Mouse (Mus musculus): Measurements from ENCODE around the gene Prrx2. TPM values are rescaled to one million over a fixed set of nuclear protein-coding genes. Genes with fewer than 3 reads are reported as not detected.
A peak's percentile ranks its signal among the peaks of the same experiment; 100 is the strongest.

The Prrx2 gene
- total and polyA plus RNA-seq, 2 experiments from 2014 or later = 5.6 to 6.7 TPM

- Histone ChIP-seq H3K36me3 (ENCODE audit: insufficient read depth, low read length) (no peaks in the 10 kb centered on the region), H3K9me3 (ENCODE audit: low read length) (no peaks in the 10 kb centered on the region), H3K4me3 (ENCODE audit: low read length) (peak overlapping the region; percentile 35), H3K4me1 (ENCODE audit: insufficient read depth, low read length) (peaks cover 6% of the 10 kb centered on the region; the same call in 1 of the 2 replicates), H3K9ac (replicated peaks; ENCODE audit: low read length) (peak overlapping the region; percentile 45), H3K4me2 (ENCODE audit: low read depth, low read length) (peak overlapping the region; percentile 66), H3K27ac (no peak overlapping the region), H3K27me3 (ENCODE audit: insufficient read depth, low read length) (no peaks in the 10 kb centered on the region)
- DNase-seq (ENCODE audit: low spot score) (peak; percentile 32), ATAC-seq (peak; percentile 53; the same call in 1 of the 2 replicates)
- WGBS = 11% methylated on average over 35 of the region's 37 CpGs
- no peak for TF ChIP-seq CTCF (IDR thresholded peaks at IDR 0.05; ENCODE audit: low read depth)
Observed at GRCm38 (mm10) chr2:30902726-30903722, 68.3 kb downstream of the Prrx2 start.

DNA sequence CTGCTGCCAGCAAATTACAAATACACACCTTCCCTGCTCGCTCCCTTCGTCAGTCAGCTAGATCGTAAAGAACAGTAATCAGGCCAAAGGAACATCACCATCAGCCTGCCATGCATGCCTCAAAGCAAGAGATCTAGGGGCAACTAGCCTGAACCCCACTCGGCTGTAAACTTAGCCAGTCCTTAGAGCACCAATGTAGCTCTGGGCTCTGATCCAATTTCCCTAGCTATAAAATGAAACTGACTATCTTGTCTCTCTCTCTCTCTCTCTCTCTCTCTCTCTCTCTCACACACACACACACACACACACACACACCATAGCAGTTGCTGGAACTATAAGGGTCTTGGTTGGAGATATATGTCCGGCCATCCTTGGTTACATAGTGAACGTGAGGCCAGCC is 69.5 kb downstream of the Prrx2 start:
- peaks cover 6% of the 10 kb centered on the region; the same call in 1 of the 2 replicates for H3K4me1 ChIP-seq (ENCODE audit: insufficient read depth, low read length)
- no peaks in the 10 kb centered on the region for H3K27me3 ChIP-seq (ENCODE audit: insufficient read depth, low read length)
- H3K4me2 ChIP-seq (ENCODE audit: low read depth, low read length) = no peak overlapping the region
- DNase-seq (ENCODE audit: low spot score) = no peak
- ATAC-seq = no peak
- no peak for TF ChIP-seq CTCF (IDR thresholded peaks at IDR 0.05; ENCODE audit: low read depth)
- no peaks in the 10 kb centered on the region for H3K9me3 ChIP-seq (ENCODE audit: low read length)
- no peak overlapping the region for H3K27ac ChIP-seq
- H3K9ac ChIP-seq (replicated peaks; ENCODE audit: low read length) = no peak overlapping the region
- WGBS = 74% methylated on average over 6 of the region's 6 CpGs
- H3K36me3 ChIP-seq (ENCODE audit: insufficient read depth, low read length) = no peaks in the 10 kb centered on the region
- H3K4me3 ChIP-seq (ENCODE audit: low read length) = no peak overlapping the region

DNA sequence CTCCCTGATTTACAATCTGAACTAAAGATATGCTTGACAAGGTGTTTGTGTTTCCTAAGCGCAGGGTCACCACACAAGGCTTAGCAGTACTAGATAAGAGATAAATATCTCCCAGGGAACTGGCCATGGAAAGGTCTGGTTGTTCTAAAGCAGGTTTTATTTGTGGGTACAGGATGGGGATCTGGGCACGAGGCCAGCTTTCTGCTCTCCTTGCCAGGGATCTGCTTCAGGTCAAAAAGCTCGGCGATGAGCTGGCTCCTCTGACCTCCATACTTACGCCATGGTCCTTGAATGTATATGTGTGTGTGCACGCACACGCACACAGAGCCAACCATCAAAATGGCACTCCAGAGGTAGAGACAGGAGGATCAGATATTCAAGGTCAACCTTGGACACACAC is 70.2 kb downstream of the Prrx2 start:
- H3K27me3 ChIP-seq (ENCODE audit: insufficient read depth, low read length) = no peaks in the 10 kb centered on the region
- ATAC-seq (no peak), DNase-seq (ENCODE audit: low spot score) (no peak)
- H3K4me3 ChIP-seq (ENCODE audit: low read length) = no peak overlapping the region
- H3K4me2 ChIP-seq (ENCODE audit: low read depth, low read length) = no peak overlapping the region
- 70% methylated on average over 7 of the region's 7 CpGs for WGBS
- H3K27ac ChIP-seq = no peak overlapping the region
- H3K9me3 ChIP-seq (ENCODE audit: low read length) = no peaks in the 10 kb centered on the region
- no peak overlapping the region for H3K9ac ChIP-seq (replicated peaks; ENCODE audit: low read length)
- peaks cover 6% of the 10 kb centered on the region; the same call in 1 of the 2 replicates for H3K4me1 ChIP-seq (ENCODE audit: insufficient read depth, low read length)
- no peak for TF ChIP-seq CTCF (IDR thresholded peaks at IDR 0.05; ENCODE audit: low read depth)
- H3K36me3 ChIP-seq (ENCODE audit: insufficient read depth, low read length) = no peaks in the 10 kb centered on the region

DNA sequence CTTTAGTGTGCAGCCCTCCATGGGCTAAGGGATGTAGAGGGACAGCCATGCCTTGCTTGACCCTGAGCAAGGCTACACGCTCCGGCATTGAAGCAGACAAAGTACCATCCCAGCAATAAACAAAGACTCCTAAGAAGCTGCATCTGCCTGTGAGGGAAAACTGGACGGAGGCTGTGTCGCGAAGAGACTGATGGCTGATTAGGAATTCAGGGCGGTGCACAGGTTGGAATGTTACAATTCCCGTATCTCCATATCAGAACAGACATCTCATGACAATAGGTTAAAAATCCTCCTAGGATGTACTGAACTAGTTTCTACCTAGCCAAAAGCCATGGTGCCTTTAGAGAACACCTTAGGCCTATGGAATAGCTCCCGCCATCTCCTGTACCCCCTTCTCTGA is 71.1 kb downstream of the Prrx2 start:
- Histone ChIP-seq H3K4me1 (ENCODE audit: insufficient read depth, low read length) (peaks cover 6% of the 10 kb centered on the region; the same call in 1 of the 2 replicates), H3K9ac (replicated peaks; ENCODE audit: low read length) (no peak overlapping the region), H3K27ac (no peak overlapping the region), H3K4me3 (ENCODE audit: low read length) (no peak overlapping the region), H3K9me3 (ENCODE audit: low read length) (no peaks in the 10 kb centered on the region), H3K27me3 (ENCODE audit: insufficient read depth, low read length) (no peaks in the 10 kb centered on the region), H3K4me2 (ENCODE audit: low read depth, low read length) (no peak overlapping the region), H3K36me3 (ENCODE audit: insufficient read depth, low read length) (no peaks in the 10 kb centered on the region)
- ATAC-seq (no peak), DNase-seq (ENCODE audit: low spot score) (no peak)
- 75% methylated on average over 8 of the region's 8 CpGs for WGBS
- TF ChIP-seq CTCF (IDR thresholded peaks at IDR 0.05; ENCODE audit: low read depth) = no peak

- H3K27me3 ChIP-seq (ENCODE audit: insufficient read depth, low read length) = no peaks in the 10 kb centered on the region
- no peak overlapping the region for H3K27ac ChIP-seq
- ATAC-seq (no peak), DNase-seq (ENCODE audit: low spot score) (no peak)
- peaks cover 6% of the 10 kb centered on the region; the same call in 1 of the 2 replicates for H3K4me1 ChIP-seq (ENCODE audit: insufficient read depth, low read length)
- TF ChIP-seq CTCF (IDR thresholded peaks at IDR 0.05; ENCODE audit: low read depth) = no peak
- H3K9ac ChIP-seq (replicated peaks; ENCODE audit: low read length) = no peak overlapping the region
- WGBS = 77% methylated on average over 4 of the region's 4 CpGs
- no peaks in the 10 kb centered on the region for H3K9me3 ChIP-seq (ENCODE audit: low read length)
- no peak overlapping the region for H3K4me2 ChIP-seq (ENCODE audit: low read depth, low read length)
- no peak overlapping the region for H3K4me3 ChIP-seq (ENCODE audit: low read length)
- H3K36me3 ChIP-seq (ENCODE audit: insufficient read depth, low read length) = no peaks in the 10 kb centered on the region
Observed at GRCm38 (mm10) chr2:30906641-30907040, 71.9 kb downstream of the Prrx2 start.

DNA sequence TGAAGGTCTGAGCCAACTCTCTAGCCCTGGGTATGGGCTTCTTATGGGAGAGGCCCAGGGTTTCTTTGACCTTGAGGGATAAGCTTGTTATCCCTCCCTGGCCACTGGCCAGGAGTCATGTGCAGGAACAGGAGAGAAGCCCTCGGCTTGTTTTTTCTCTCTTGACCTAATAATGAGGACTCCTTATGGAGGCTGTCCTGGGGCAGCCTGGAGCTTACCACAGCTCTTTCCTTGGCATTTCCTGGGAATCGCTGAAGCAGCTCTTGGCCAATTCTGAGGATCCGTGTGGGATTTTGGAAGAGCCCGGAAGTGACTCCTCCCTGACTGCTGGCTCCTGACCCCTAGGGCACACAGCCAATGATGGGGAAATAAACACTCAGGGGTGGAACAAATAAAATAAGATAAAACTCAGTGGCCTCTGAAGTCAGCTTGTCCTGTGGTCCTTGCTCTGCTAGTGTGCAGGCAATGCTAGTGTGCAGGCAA is 77.6 kb downstream of the Prrx2 start:
- Histone ChIP-seq H3K9me3 (ENCODE audit: low read length) (no peaks in the 10 kb centered on the region), H3K27me3 (ENCODE audit: insufficient read depth, low read length) (no peaks in the 10 kb centered on the region), H3K4me3 (ENCODE audit: low read length) (no peak overlapping the region), H3K36me3 (ENCODE audit: insufficient read depth, low read length) (no peaks in the 10 kb centered on the region), H3K4me2 (ENCODE audit: low read depth, low read length) (no peak overlapping the region), H3K27ac (no peak overlapping the region), H3K4me1 (ENCODE audit: insufficient read depth, low read length) (no peaks in the 10 kb centered on the region), H3K9ac (replicated peaks; ENCODE audit: low read length) (no peak overlapping the region)
- WGBS = 36% methylated on average over 4 of the region's 4 CpGs
- DNase-seq (ENCODE audit: low spot score) (no peak), ATAC-seq (no peak)
- no peak for TF ChIP-seq CTCF (IDR thresholded peaks at IDR 0.05; ENCODE audit: low read depth)

All from hindbrain, postnatal 0 days (tissue).